Mouse (Mus musculus): ENCODE results near the gene Pgm2. TPM values are rescaled to one million over a fixed set of nuclear protein-coding genes. Genes with fewer than 3 reads are reported as not detected.

The Pgm2 gene
- polyA plus RNA-seq, 1 experiment, result 17.2 TPM

DNA sequence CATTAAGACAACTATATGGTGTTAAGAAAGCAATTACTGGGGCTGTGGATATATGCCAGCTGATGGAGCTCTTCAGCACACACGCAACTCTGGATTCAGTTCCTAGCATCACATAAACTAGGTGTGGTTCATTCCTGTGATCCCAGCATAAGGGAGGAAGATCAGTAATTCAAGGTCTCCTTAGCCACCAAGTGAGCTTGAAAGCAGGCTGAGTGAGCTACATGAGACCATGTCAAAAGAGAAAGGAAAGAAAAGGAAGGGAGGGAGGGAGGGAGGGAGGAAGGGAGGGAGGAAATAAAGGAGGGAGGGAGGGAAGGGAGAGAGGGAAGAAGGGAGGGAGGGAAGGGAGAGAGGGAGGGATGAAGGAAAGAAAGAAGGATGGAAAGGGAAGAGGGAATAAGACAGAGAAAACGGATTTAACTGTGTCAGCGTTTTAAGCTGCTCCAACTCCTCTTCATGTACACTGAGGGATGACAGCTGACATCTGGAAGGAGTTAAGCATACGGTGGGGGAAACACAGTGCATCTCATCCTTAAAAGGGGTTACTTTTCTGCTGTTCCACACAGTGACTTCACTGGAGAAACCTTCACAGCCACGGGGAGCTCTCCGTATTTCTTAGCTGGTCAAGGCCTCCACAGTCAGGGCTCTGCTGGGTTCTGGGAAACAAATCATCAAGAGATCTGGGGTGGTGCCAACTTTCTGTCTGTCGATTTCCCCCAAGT is 13.8 kb upstream of the Pgm2 start:
- DNase-seq (ENCODE audit: low read depth), result peak; percentile 67
- TF ChIP-seq CTCF (IDR thresholded peaks at IDR 0.05; ENCODE audit: borderline replicate concordance, extremely low read depth, insufficient read depth, insufficient read length), result no peak
- TF ChIP-seq POLR2A (IDR thresholded peaks at IDR 0.05; ENCODE audit: borderline replicate concordance, extremely low read depth, insufficient read depth, insufficient read length, poor library complexity, severe bottlenecking), result no peak

GRCm38 (mm10) chr5:64079462-64079817 is 13.3 kb upstream of the Pgm2 start:
- TF ChIP-seq POLR2A (IDR thresholded peaks at IDR 0.05; ENCODE audit: borderline replicate concordance, extremely low read depth, insufficient read depth, insufficient read length, poor library complexity, severe bottlenecking) (no peak), CTCF (IDR thresholded peaks at IDR 0.05; ENCODE audit: borderline replicate concordance, extremely low read depth, insufficient read depth, insufficient read length) (no peak)
- no peak for DNase-seq (ENCODE audit: low read depth)

- DNase-seq (ENCODE audit: low read depth), result peak; percentile 24
- TF ChIP-seq CTCF (IDR thresholded peaks at IDR 0.05; ENCODE audit: borderline replicate concordance, extremely low read depth, insufficient read depth, insufficient read length), result no peak
- TF ChIP-seq POLR2A (IDR thresholded peaks at IDR 0.05; ENCODE audit: borderline replicate concordance, extremely low read depth, insufficient read depth, insufficient read length, poor library complexity, severe bottlenecking), result no peak
Measured at GRCm38 (mm10) chr5:64083447-64084359, 9.0 kb upstream of the Pgm2 start.

- no peak for TF ChIP-seq POLR2A (IDR thresholded peaks at IDR 0.05; ENCODE audit: borderline replicate concordance, extremely low read depth, insufficient read depth, insufficient read length, poor library complexity, severe bottlenecking)
- TF ChIP-seq CTCF (IDR thresholded peaks at IDR 0.05; ENCODE audit: borderline replicate concordance, extremely low read depth, insufficient read depth, insufficient read length), result no peak
- DNase-seq (ENCODE audit: low read depth), result no peak
Measured at GRCm38 (mm10) chr5:64085405-64085804, 7.3 kb upstream of the Pgm2 start.

DNA sequence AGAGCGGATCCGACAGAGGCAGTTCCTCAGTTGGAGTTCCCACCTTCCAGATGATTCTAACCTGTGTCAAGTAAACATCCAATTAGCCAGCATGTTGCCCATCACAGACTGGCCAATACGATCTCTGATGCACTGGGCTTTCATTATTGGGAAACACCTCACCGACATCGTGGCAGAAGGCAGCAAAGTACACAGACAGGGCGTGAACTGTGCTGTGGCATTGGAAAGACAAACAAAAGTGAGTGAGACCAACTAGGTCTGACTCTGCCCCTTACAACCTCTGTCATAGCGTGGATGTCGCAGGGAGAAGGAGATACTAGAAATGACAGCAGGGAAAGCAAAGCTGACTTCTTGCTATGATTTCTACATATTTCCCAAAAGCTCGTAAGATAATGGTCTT is 4.0 kb upstream of the Pgm2 start:
- TF ChIP-seq CTCF (IDR thresholded peaks at IDR 0.05; ENCODE audit: borderline replicate concordance, extremely low read depth, insufficient read depth, insufficient read length), result no peak
- TF ChIP-seq POLR2A (IDR thresholded peaks at IDR 0.05; ENCODE audit: borderline replicate concordance, extremely low read depth, insufficient read depth, insufficient read length, poor library complexity, severe bottlenecking), result no peak
- DNase-seq (ENCODE audit: low read depth), result no peak

- peak; percentile 43 for DNase-seq (ENCODE audit: low read depth)
- no peak for TF ChIP-seq CTCF (IDR thresholded peaks at IDR 0.05; ENCODE audit: borderline replicate concordance, extremely low read depth, insufficient read depth, insufficient read length)
- TF ChIP-seq POLR2A (IDR thresholded peaks at IDR 0.05; ENCODE audit: borderline replicate concordance, extremely low read depth, insufficient read depth, insufficient read length, poor library complexity, severe bottlenecking), result no peak
Measured at GRCm38 (mm10) chr5:64093349-64093871, 660 bp downstream of the Pgm2 start.

DNA sequence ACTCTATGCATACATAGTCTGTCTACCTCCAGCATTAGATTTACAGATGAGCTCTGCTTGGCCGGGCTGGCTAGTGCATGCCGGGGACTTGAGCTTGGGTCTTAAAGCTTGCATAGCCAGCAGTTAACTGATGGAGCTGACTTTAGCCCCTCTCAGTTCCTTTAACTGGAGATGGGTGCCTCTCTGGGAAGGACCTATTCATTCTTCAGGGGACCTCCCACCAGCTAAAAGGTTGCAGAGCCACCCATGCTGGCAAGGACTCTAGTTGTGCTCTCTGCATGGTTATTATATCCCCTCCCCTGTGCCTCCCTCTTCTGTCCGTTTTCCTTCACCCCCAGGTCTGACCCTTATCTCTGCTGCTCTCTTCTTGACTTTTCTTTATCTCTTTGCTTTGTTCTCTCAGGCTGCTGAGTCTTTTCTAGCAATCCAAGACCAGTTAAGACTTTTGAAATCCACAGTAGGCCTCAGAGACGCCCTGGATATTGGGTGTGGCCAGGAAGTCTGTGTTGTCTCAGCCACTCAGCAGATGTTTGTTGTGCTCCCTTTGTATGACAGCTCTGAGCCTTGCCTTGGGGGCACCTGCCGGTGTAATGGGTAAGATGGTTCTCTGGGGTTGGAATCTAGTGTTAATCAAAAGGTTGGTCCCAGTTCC is 2.7 kb downstream of the Pgm2 start:
- no peak for DNase-seq (ENCODE audit: low read depth)
- TF ChIP-seq CTCF (IDR thresholded peaks at IDR 0.05; ENCODE audit: borderline replicate concordance, extremely low read depth, insufficient read depth, insufficient read length) (no peak), POLR2A (IDR thresholded peaks at IDR 0.05; ENCODE audit: borderline replicate concordance, extremely low read depth, insufficient read depth, insufficient read length, poor library complexity, severe bottlenecking) (no peak)

- no peak for DNase-seq (ENCODE audit: low read depth)
Measured at GRCm38 (mm10) chr5:64101993-64102716, 9.4 kb downstream of the Pgm2 start.

GRCm38 (mm10) chr5:64102717-64103075 is 9.9 kb downstream of the Pgm2 start:
- DNase-seq (ENCODE audit: low read depth), result no peak

More at GRCm38 (mm10) chr5:64101993-64102716, 9.4 kb downstream of the Pgm2 start:
- TF ChIP-seq POLR2A (IDR thresholded peaks at IDR 0.05; ENCODE audit: borderline replicate concordance, extremely low read depth, insufficient read depth, insufficient read length, poor library complexity, severe bottlenecking) (no peak), CTCF (IDR thresholded peaks at IDR 0.05; ENCODE audit: borderline replicate concordance, extremely low read depth, insufficient read depth, insufficient read length) (no peak)

GRCm38 (mm10) chr5:64107596-64108289 is 15.0 kb downstream of the Pgm2 start:
- no peak for TF ChIP-seq CTCF (IDR thresholded peaks at IDR 0.05; ENCODE audit: borderline replicate concordance, extremely low read depth, insufficient read depth, insufficient read length)
- no peak for TF ChIP-seq POLR2A (IDR thresholded peaks at IDR 0.05; ENCODE audit: borderline replicate concordance, extremely low read depth, insufficient read depth, insufficient read length, poor library complexity, severe bottlenecking)
- DNase-seq (ENCODE audit: low read depth), result no peak

More at GRCm38 (mm10) chr5:64102717-64103075, 9.9 kb downstream of the Pgm2 start:
- TF ChIP-seq CTCF (IDR thresholded peaks at IDR 0.05; ENCODE audit: borderline replicate concordance, extremely low read depth, insufficient read depth, insufficient read length) (no peak), POLR2A (IDR thresholded peaks at IDR 0.05; ENCODE audit: borderline replicate concordance, extremely low read depth, insufficient read depth, insufficient read length, poor library complexity, severe bottlenecking) (no peak)
